Mouse (Mus musculus) G1E (cell line): ENCODE results near the gene Fbxo5. TPM values are rescaled to one million over a fixed set of nuclear protein-coding genes. Genes with fewer than 3 reads are reported as not detected.
A peak's percentile ranks its signal among the peaks of the same experiment; 100 is the strongest.

ENCODE experiments used
- ATAC-seq: 2 replicates; pipeline ENCODE4 v1.8.0; 2016; ENCODE audit warnings: mild to moderate bottlenecking; ENCODE audit not compliant: insufficient number of reproducible peaks, poor library complexity, low FRiP score, severe bottlenecking; ENCODE audit errors: extremely low read depth
- DNase-seq: peaks from one replicate; pipeline ENCODE4 v3.0.0; 2012; ENCODE audit warnings: low spot score
- H3K27me3 ChIP-seq: 2 replicates; pipeline ENCODE4 v1.6.1; 2012; ENCODE audit warnings: mild to moderate bottlenecking, low read length, inconsistent platforms; ENCODE audit not compliant: insufficient read depth
- H3K36me3 ChIP-seq: replicated peaks from 2 replicates; pipeline ENCODE3; 2012; ENCODE audit warnings: mild to moderate bottlenecking, inconsistent platforms
- H3K4me1 ChIP-seq: 2 replicates; pipeline ENCODE4 v1.6.1; 2012; ENCODE audit warnings: low read depth, low read length, inconsistent platforms, mixed read lengths; ENCODE audit not compliant: insufficient read depth
- H3K4me3 ChIP-seq: 2 replicates; pipeline ENCODE4 v1.5.1; 2012; ENCODE audit warnings: low read depth, mild to moderate bottlenecking, inconsistent platforms, low read length, moderate library complexity, mixed read lengths
- H3K9me3 ChIP-seq: replicated peaks from 2 replicates; pipeline ENCODE4 v1.6.1; 2012; ENCODE audit warnings: inconsistent platforms
- CTCF ChIP-seq: IDR thresholded peaks from 2 replicates; pipeline ENCODE4 v1.5.1; 2012; ENCODE audit warnings: low read depth, low read length, inconsistent platforms, mixed read lengths
- GATA1 ChIP-seq: IDR thresholded peaks from 2 replicates; pipeline ENCODE4 v1.6.1; 2012; ENCODE audit warnings: borderline replicate concordance, low read length, inconsistent platforms, mixed read lengths
- GATA2 ChIP-seq: IDR thresholded peaks from 2 replicates; pipeline ENCODE4 v1.6.1; 2012; ENCODE audit warnings: low read depth, low read length, inconsistent platforms, borderline replicate concordance
- POLR2AphosphoS5 ChIP-seq: IDR thresholded peaks from 2 replicates; pipeline ENCODE4 v1.6.1; 2012; ENCODE audit warnings: low read depth, low read length, inconsistent platforms; ENCODE audit not compliant: insufficient replicate concordance
- TAL1 ChIP-seq: conservative IDR thresholded peaks from 2 replicates; pipeline ENCODE4 v1.6.1; 2012; ENCODE audit warnings: low read depth, low read length, inconsistent platforms, mixed read lengths
- polyA plus RNA-seq: library from polyadenylated mRNA; stranded (reverse); fragments of >175 nt; gene quantifications from 2 replicates; pipeline ENCODE4 v1.2.3, GENCODE M21; 2012
- total RNA-seq, 2 experiments: library from RNA; stranded (forward) in 1 of 2; stranded (reverse) in 1 of 2; fragments of 200-1000 nt in 1 of 2; fragments of >200 nt in 1 of 2; fragmentation: Nextera tagmentation in 1 of 2; gene quantifications; 2 replicates each; pipeline ENCODE4 v1.2.3; 2014 to 2017

Fbxo5 gene
- total and polyA plus RNA-seq, 3 experiments = 11.0 to 122 (median 78.8) TPM

DNA sequence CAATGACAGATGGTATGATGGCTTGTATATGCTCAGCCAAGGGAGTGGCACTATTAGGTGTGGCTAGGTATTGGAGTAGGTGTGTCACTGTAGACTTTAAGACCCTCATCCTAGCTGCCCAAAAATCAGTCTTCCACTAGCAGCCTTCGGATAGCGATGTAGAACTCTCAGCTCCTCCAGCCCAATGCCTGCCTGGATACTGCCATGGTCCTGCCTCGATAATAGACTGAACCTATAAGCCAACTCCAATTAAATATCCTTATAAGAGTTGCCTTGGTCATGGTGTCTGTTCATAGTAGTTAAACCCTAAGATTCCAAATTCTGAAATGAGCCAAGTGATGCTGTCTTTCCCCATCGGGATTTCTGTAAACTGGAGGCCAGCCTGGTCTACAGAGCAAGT lies 7.3 kb downstream of the Fbxo5 start:
- H3K36me3 ChIP-seq = peaks cover 51% of the 10 kb centered on the region
- no peak overlapping the region for H3K4me3 ChIP-seq
- ATAC-seq (no peak), DNase-seq (no peak)
- H3K4me1 ChIP-seq = peaks cover 26% of the 10 kb centered on the region
- TF ChIP-seq POLR2AphosphoS5 (no peak; the same call in 1 of the 2 replicates), GATA1 (no peak), GATA2 (no peak), CTCF (no peak), TAL1 (no peak)
- H3K27me3 ChIP-seq = peaks cover 4% of the 10 kb centered on the region
- H3K9me3 ChIP-seq = no peaks in the 10 kb centered on the region

DNA sequence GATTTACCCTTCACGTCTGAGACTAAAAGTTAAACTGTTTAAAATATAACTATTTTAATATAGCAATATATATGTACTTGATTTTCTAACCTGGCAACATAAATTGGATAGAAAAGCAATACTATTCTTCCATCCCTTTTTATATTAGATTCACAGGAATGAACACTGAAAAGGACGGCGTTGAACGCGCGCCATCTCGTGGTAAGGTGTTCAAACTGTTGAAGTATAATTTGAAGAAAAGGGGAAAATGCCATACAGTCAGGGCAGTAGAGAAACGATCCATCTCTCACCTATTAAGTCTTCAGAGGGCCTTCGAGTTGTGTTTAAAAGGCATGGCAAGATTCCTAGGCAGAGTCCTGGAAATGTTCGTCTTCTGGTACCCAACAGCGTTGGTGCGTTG lies 14.7 kb downstream of the Fbxo5 start:
- Histone ChIP-seq H3K27me3 (peaks cover 20% of the 10 kb centered on the region), H3K4me3 (no peak overlapping the region), H3K4me1 (no peaks in the 10 kb centered on the region), H3K36me3 (no peaks in the 10 kb centered on the region), H3K9me3 (no peaks in the 10 kb centered on the region)
- TF ChIP-seq GATA2 (no peak), GATA1 (no peak), CTCF (no peak), TAL1 (no peak), POLR2AphosphoS5 (no peak)
- ATAC-seq (no peak), DNase-seq (no peak)

DNA sequence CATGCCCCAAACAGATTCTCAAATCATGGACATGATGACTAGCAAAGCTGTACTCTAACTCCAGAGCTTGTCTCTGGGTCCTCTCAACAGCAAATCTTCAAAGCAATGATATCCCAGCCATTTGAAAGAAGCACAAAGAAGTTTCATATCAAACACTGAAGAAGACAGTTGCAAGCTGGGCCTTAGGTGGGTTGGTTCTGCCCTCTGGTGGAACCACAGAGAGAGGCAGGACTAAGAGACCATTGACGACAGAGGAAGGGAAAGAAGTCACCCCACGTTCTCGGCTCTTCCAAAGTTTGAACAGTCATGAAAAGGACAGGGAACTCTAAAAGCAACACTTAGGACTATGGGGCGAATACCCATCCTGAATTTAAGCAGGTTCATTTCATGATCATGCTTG lies 18.5 kb downstream of the Fbxo5 start:
- no peak for TF ChIP-seq GATA2
- TF ChIP-seq TAL1 = no peak
- peak; percentile 27; the same call in 1 of the 2 replicates for TF ChIP-seq CTCF
- TF ChIP-seq GATA1 = no peak
- TF ChIP-seq POLR2AphosphoS5 = no peak
- Histone ChIP-seq H3K4me1 (no peaks in the 10 kb centered on the region), H3K27me3 (peaks cover 17% of the 10 kb centered on the region), H3K36me3 (no peaks in the 10 kb centered on the region), H3K9me3 (no peaks in the 10 kb centered on the region), H3K4me3 (no peak overlapping the region)
- DNase-seq (no peak), ATAC-seq (0 out of 2 replicates have a peak, but pooled peaks have one; percentile 49)

Other genes with a start within 250 kb of the Fbxo5 start
- 5.6 and 5.9 TPM in 2 replicates for gene Myct1, start 211.8 kb downstream of the Fbxo5 start, total RNA-seq (2014; fragmentation: Nextera tagmentation)
- 2.4 and 2.9 TPM in 2 replicates for gene Myct1, start 211.8 kb downstream of the Fbxo5 start, total RNA-seq (2017)
- 2.5 and 3.0 TPM in 2 replicates for gene Myct1, start 211.8 kb downstream of the Fbxo5 start, polyA plus RNA-seq
- gene Vip, start 166.4 kb downstream of the Fbxo5 start, total RNA-seq (2014; fragmentation: Nextera tagmentation) = not detected in 2 replicates
- 0.49 TPM in 1 of 2 replicates, not detected in the other for gene Vip, start 166.4 kb downstream of the Fbxo5 start, total RNA-seq (2017)
- not detected in 2 replicates for gene Vip, start 166.4 kb downstream of the Fbxo5 start, polyA plus RNA-seq
- gene Mtrf1l, start 18.3 kb upstream of the Fbxo5 start, total RNA-seq (2014; fragmentation: Nextera tagmentation) = 13.7 and 14.4 TPM in 2 replicates
- gene Mtrf1l, start 18.3 kb upstream of the Fbxo5 start, total RNA-seq (2017) = 32.1 and 34.0 TPM in 2 replicates
- 4.8 and 5.9 TPM in 2 replicates for gene Mtrf1l, start 18.3 kb upstream of the Fbxo5 start, polyA plus RNA-seq
- gene Rgs17, start 116.8 kb upstream of the Fbxo5 start, total RNA-seq (2014; fragmentation: Nextera tagmentation) = not detected in 2 replicates
- under 0.01 and 0.05 TPM in 2 replicates for gene Rgs17, start 116.8 kb upstream of the Fbxo5 start, total RNA-seq (2017)
- not detected in 2 replicates for gene Rgs17, start 116.8 kb upstream of the Fbxo5 start, polyA plus RNA-seq